ENCODE assay signal across 19 mouse cellular contexts in the genomic region with DNA sequence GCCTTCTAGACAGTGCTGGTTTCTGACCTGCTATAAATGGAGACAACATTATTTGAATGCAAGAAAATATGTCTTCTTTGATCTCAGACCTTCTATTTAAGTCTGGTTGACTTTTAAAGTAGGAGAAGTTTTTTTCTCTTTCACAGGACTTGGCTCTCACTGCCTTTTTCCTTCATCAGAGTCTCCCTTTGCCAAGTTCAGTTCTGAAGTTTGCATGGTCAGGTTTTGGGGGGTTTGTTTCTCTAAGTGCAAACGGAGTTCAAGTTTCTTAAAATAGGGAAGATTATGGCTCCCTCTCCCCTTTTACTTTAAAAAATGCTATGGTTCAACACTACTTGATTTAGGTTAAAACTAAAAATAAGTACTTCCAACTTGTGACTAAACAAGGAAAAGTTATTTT.
"Had no signal": no experiment of that assay in that cellular context is flagged by ENCODE, and none has a peak within 500 bp of the region (broad histone marks: within the 10 kb centered on the region; RNA-seq: fewer than 3 reads in every experiment).

No protein-coding gene starts in this region.

- ATAC-seq: midbrain, embryonic 13.5 days; midbrain, embryonic 16.5 days had no signal

- H3K4me3 ChIP-seq: lung, embryonic 15.5 days; midbrain, embryonic 10.5 days; midbrain, embryonic 13.5 days; myocyte; neural tube, embryonic 13.5 days; neural tube, embryonic 15.5 days had no signal

- H3K4me2 ChIP-seq: lung, embryonic 15.5 days; midbrain, embryonic 13.5 days; neural tube, embryonic 13.5 days; neural tube, embryonic 15.5 days had no signal

- H3K27me3 ChIP-seq: lung, embryonic 15.5 days; midbrain, embryonic 13.5 days; neural tube, embryonic 13.5 days; neural tube, embryonic 15.5 days had no signal

- H3K9me3 ChIP-seq: lung, embryonic 15.5 days; midbrain, embryonic 10.5 days; midbrain, embryonic 13.5 days; neural tube, embryonic 13.5 days; neural tube, embryonic 15.5 days had no signal

- H3K36me3 ChIP-seq: lung, embryonic 15.5 days; midbrain, embryonic 10.5 days; midbrain, embryonic 13.5 days; neural tube, embryonic 13.5 days; neural tube, embryonic 15.5 days had no signal

- H3K4me1 ChIP-seq: lung, embryonic 15.5 days; neural tube, embryonic 13.5 days; neural tube, embryonic 15.5 days had no signal

- DNase-seq: lung, adult 18-20 months; lung, postnatal 10 days; lung, postnatal 4 days; retina, postnatal 1 day; right cerebral cortex, adult 18-20 months; right cerebral cortex, postnatal 25 days; right cerebral cortex, postnatal 4 days; spleen, adult 18-20 months; thymus, adult 18-20 months; thymus, postnatal 14 days; thymus, postnatal 36 days had no signal

- H3K27ac ChIP-seq: liver, embryonic 14.5 days; lung, embryonic 15.5 days; midbrain, embryonic 10.5 days; midbrain, embryonic 13.5 days; neural tube, embryonic 13.5 days; neural tube, embryonic 15.5 days had no signal

- H3K9ac ChIP-seq: liver, embryonic 14.5 days; lung, embryonic 15.5 days; midbrain, embryonic 13.5 days; neural tube, embryonic 13.5 days; neural tube, embryonic 15.5 days had no signal
